Mouse (Mus musculus) embryonic facial prominence, embryonic 12.5 days (tissue): ENCODE results near the gene Zfyve28. TPM values are rescaled to one million over a fixed set of nuclear protein-coding genes. Genes with fewer than 3 reads are reported as not detected.
A peak's percentile ranks its signal among the peaks of the same experiment; 100 is the strongest.

Experiments
- ATAC-seq: fragments of 200-750 bp; cut with Nextera tagmentation; 2 replicates; pipeline ENCODE4 v1.8.0; 2017; ENCODE audit not compliant: insufficient number of reproducible peaks, insufficient read depth, low FRiP score, low TSS enrichment
- H3K27ac ChIP-seq: fragments of 300-500 bp; sonication (generic); 2 replicates; pipeline ENCODE4 v1.5.1; 2016; ENCODE audit warnings: mild to moderate bottlenecking
- H3K27me3 ChIP-seq: fragments of 300-500 bp; sonication (generic); 2 replicates; pipeline ENCODE4 v1.6.1; 2016; ENCODE audit warnings: mild to moderate bottlenecking, moderate library complexity
- H3K36me3 ChIP-seq: fragments of 300-500 bp; sonication (generic); 2 replicates; pipeline ENCODE4 v1.6.1; 2016; ENCODE audit warnings: mild to moderate bottlenecking
- H3K4me1 ChIP-seq: fragments of 300-500 bp; sonication (generic); 2 replicates; pipeline ENCODE4 v1.6.1; 2016
- H3K4me2 ChIP-seq: fragments of 300-500 bp; sonication (generic); replicated peaks from 2 replicates; pipeline ENCODE4 v1.6.1; 2016; ENCODE audit warnings: mild to moderate bottlenecking, moderate library complexity
- H3K4me3 ChIP-seq: fragments of 300-500 bp; sonication (generic); 2 replicates; pipeline ENCODE4 v1.5.1; 2016; ENCODE audit warnings: mild to moderate bottlenecking
- H3K9ac ChIP-seq: fragments of 300-500 bp; sonication (generic); 2 replicates; pipeline ENCODE4 v1.6.1; 2016; ENCODE audit warnings: mild to moderate bottlenecking, moderate library complexity
- H3K9me3 ChIP-seq: fragments of 300-500 bp; sonication (generic); 2 replicates; pipeline ENCODE4 v1.6.1; 2016; ENCODE audit warnings: mild to moderate bottlenecking, moderate library complexity
- WGBS: fragments of 180-500 bp; shearing (Covaris S2); methylation state at CpG from one replicate; pipeline ENCODE4 v1.1.7; 2016; 5-methylcytosine and 5-hydroxymethylcytosine counted together
- polyA plus RNA-seq: library from polyadenylated mRNA; unstranded; fragments of >200 nt; fragmentation: Nextera tagmentation; extraction: Ambion mirVana; gene quantifications from 2 replicates; pipeline ENCODE4 v1.2.1, GENCODE M21; 2016

Gene Zfyve28
- polyA plus RNA-seq, 1 experiment from 2014 or later: 1.5 TPM

DNA sequence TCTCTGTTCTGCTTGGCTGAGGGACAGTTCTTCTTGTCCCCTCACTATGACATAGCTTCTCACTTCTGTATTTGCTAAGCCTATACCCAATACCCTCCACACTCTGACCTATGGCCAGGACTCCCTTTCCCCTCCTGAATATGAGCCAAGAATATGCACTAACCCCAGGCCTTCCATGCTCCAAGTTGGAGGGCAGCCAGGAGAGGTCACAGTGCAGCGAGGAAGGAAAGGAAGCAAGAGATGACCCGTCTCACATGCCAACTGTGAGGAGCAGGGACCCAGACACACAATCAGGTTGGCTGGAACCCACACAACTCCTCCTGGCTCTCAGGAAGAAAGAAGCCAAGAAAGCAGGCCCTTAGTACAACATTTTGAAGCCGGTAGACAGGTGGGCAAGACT, 20.8 kb upstream of the Zfyve28 start:
- no peak for ATAC-seq
- Histone ChIP-seq H3K9me3 (no peaks in the 10 kb centered on the region), H3K27me3 (0 out of 2 replicates have a peak, but pooled peaks cover 2% of the 10 kb centered on the region), H3K4me3 (no peak overlapping the region), H3K27ac (no peak overlapping the region), H3K9ac (no peak overlapping the region), H3K4me1 (no peaks in the 10 kb centered on the region), H3K4me2 (no peak overlapping the region), H3K36me3 (no peaks in the 10 kb centered on the region)
- WGBS: 88% methylated on average over 3 of the region's 3 CpGs

DNA sequence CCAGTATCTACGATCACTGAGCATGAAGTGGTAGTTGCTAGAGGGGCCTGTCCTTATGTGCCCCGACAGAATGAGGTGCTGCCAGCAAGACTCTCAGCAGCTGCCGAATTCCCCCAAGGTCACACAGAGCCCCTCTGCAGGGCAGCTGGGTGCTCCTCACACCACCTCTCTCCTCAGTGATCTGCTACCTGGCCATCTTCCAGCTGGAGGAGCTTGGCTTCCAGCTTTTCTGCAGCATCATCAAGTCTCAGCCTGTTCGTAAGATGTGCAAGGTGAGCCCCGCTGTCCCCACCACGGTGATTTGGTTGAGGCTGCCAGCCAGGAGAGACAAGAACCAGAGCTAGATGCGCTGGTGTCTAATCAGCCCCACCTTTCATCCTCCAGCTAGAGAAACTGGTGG, 14.1 kb upstream of the Zfyve28 start:
- H3K27ac ChIP-seq: no peak overlapping the region

GRCm38 (mm10) chr5:34298937-34299535, 10.8 kb upstream of the Zfyve28 start:
- Histone ChIP-seq H3K36me3 (no peaks in the 10 kb centered on the region), H3K4me2 (no peak overlapping the region), H3K4me1 (no peaks in the 10 kb centered on the region), H3K9ac (no peak overlapping the region), H3K27me3 (no peaks in the 10 kb centered on the region), H3K27ac (no peak overlapping the region), H3K4me3 (no peak overlapping the region), H3K9me3 (no peaks in the 10 kb centered on the region)
- 82% methylated on average over 10 of the region's 10 CpGs for WGBS
- no peak for ATAC-seq

More for the DNA sequence above, 14.1 kb upstream of the Zfyve28 start:
- no peak overlapping the region for H3K4me3 ChIP-seq
- 0 out of 2 replicates have a peak, but pooled peaks cover 1% of the 10 kb centered on the region for H3K27me3 ChIP-seq
- H3K36me3 ChIP-seq: no peaks in the 10 kb centered on the region
- no peaks in the 10 kb centered on the region for H3K4me1 ChIP-seq
- H3K4me2 ChIP-seq: no peak overlapping the region
- no peak for ATAC-seq
- no peak overlapping the region for H3K9ac ChIP-seq
- WGBS: 82% methylated on average over 7 of the region's 7 CpGs
- no peaks in the 10 kb centered on the region for H3K9me3 ChIP-seq

DNA sequence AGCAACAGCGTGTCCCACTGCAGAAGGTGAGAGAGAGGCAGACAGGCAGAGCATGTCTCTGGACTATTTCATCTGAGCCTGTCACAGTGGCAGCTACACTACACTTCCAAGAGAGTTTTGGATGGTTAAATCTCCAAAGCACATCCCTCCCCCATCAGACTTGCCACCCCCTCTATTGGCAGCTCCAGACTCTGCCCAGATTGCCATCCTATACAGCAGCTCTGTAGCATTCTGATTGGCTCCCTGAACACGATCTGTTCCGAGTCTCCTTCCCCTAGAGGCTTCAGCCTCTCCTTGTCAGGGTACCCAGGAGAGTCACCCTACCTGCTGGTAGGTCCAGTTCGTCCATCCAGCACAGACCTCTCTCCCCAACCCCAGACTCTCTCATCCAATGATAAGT, 9.8 kb upstream of the Zfyve28 start:
- no peaks in the 10 kb centered on the region for H3K9me3 ChIP-seq
- H3K27me3 ChIP-seq: no peaks in the 10 kb centered on the region
- H3K4me2 ChIP-seq: no peak overlapping the region
- H3K4me3 ChIP-seq: no peak overlapping the region
- no peaks in the 10 kb centered on the region for H3K4me1 ChIP-seq
- H3K36me3 ChIP-seq: no peaks in the 10 kb centered on the region
- 48% methylated on average over 4 of the region's 4 CpGs for WGBS
- no peak overlapping the region for H3K27ac ChIP-seq
- ATAC-seq: no peak
- no peak overlapping the region for H3K9ac ChIP-seq

DNA sequence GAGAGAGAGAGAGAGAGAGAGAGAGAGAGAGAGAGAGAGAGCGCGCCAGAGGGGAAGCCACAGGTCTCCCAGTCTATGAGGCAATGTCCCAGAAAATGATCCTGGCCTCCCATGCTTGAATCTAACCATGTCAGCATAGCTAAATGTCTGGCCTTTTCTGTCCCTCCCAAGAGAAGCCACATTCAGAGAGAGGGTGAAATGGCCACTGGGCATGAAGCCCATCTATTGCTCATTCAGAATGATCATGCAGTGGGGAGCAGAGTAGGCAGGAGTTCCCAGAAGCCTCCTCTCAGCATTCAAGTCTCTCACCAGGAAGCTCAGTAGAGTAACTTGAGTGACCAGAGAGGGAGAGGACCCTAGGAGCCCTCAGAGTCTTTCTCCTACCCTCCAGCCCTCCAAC, 6.9 kb upstream of the Zfyve28 start:
- Histone ChIP-seq H3K4me1 (no peaks in the 10 kb centered on the region), H3K27ac (no peak overlapping the region), H3K9me3 (no peaks in the 10 kb centered on the region), H3K4me2 (no peak overlapping the region), H3K36me3 (no peaks in the 10 kb centered on the region), H3K27me3 (peaks cover 8% of the 10 kb centered on the region; the same call in 1 of the 2 replicates), H3K4me3 (no peak overlapping the region), H3K9ac (no peak overlapping the region)
- WGBS: 100% methylated on average over 2 of the region's 2 CpGs
- no peak for ATAC-seq

- no peak overlapping the region for H3K4me2 ChIP-seq
- no peak for ATAC-seq
Observed at GRCm38 (mm10) chr5:34294696-34295095, 6.4 kb upstream of the Zfyve28 start.

GRCm38 (mm10) chr5:34293363-34293762, 5.1 kb upstream of the Zfyve28 start:
- no peak overlapping the region for H3K4me3 ChIP-seq
- H3K27me3 ChIP-seq: peaks cover 26% of the 10 kb centered on the region
- no peak overlapping the region for H3K27ac ChIP-seq
- no peaks in the 10 kb centered on the region for H3K36me3 ChIP-seq
- no peak for ATAC-seq
- H3K9me3 ChIP-seq: no peaks in the 10 kb centered on the region
- H3K4me1 ChIP-seq: 0 out of 2 replicates have a peak, but pooled peaks cover 3% of the 10 kb centered on the region
- H3K4me2 ChIP-seq: no peak overlapping the region
- 77% methylated on average over 6 of the region's 6 CpGs for WGBS
- no peak overlapping the region for H3K9ac ChIP-seq

More at GRCm38 (mm10) chr5:34294696-34295095, 6.4 kb upstream of the Zfyve28 start:
- H3K4me3 ChIP-seq: no peak overlapping the region
- no peak overlapping the region for H3K9ac ChIP-seq
- peaks cover 13% of the 10 kb centered on the region for H3K27me3 ChIP-seq
- no peak overlapping the region for H3K27ac ChIP-seq
- no peaks in the 10 kb centered on the region for H3K36me3 ChIP-seq
- H3K4me1 ChIP-seq: no peaks in the 10 kb centered on the region
- 48% methylated on average over 2 of the region's 2 CpGs for WGBS
- H3K9me3 ChIP-seq: no peaks in the 10 kb centered on the region

DNA sequence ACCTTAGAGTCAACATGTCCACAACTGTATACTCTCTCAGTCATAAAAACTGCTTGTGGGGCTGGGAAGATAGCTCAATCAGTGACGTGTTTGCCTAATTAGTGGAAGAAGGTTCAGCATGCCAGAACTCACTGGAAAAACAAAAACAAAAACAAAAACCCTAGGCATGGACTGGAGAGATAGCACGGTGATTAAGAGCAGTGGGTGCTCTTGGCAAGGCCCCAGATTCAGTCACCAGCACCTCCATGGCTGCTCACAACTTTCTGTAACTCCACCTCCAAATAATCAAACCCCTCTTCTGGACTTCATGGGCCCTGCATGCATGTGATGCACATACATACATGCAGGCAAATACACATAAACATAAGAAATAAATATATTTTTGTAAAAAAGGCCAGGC, 1.0 kb upstream of the Zfyve28 start:
- H3K9ac ChIP-seq: no peak overlapping the region
- 54% methylated on average over 2 of the region's 2 CpGs for WGBS
- H3K27me3 ChIP-seq: peaks cover 65% of the 10 kb centered on the region

GRCm38 (mm10) chr5:34287838-34288145, 457 bp downstream of the Zfyve28 start:
- H3K36me3 ChIP-seq: no peaks in the 10 kb centered on the region
- peaks cover 19% of the 10 kb centered on the region for H3K4me1 ChIP-seq
- 1% methylated on average over 18 of the region's 18 CpGs for WGBS
- ATAC-seq: no peak; the same call in 1 of the 2 replicates
- peak overlapping the region; percentile 97 for H3K4me2 ChIP-seq
- H3K9me3 ChIP-seq: no peaks in the 10 kb centered on the region
- peak overlapping the region; percentile 60 for H3K9ac ChIP-seq
- H3K4me3 ChIP-seq: peak overlapping the region; percentile 70
- peaks cover 69% of the 10 kb centered on the region for H3K27me3 ChIP-seq
- no peak overlapping the region for H3K27ac ChIP-seq

More for the DNA sequence above, 1.0 kb upstream of the Zfyve28 start:
- H3K4me3 ChIP-seq: no peak overlapping the region
- H3K9me3 ChIP-seq: no peaks in the 10 kb centered on the region
- no peak for ATAC-seq
- H3K4me2 ChIP-seq: no peak overlapping the region
- H3K36me3 ChIP-seq: no peaks in the 10 kb centered on the region
- H3K27ac ChIP-seq: no peak overlapping the region
- H3K4me1 ChIP-seq: peaks cover 19% of the 10 kb centered on the region

DNA sequence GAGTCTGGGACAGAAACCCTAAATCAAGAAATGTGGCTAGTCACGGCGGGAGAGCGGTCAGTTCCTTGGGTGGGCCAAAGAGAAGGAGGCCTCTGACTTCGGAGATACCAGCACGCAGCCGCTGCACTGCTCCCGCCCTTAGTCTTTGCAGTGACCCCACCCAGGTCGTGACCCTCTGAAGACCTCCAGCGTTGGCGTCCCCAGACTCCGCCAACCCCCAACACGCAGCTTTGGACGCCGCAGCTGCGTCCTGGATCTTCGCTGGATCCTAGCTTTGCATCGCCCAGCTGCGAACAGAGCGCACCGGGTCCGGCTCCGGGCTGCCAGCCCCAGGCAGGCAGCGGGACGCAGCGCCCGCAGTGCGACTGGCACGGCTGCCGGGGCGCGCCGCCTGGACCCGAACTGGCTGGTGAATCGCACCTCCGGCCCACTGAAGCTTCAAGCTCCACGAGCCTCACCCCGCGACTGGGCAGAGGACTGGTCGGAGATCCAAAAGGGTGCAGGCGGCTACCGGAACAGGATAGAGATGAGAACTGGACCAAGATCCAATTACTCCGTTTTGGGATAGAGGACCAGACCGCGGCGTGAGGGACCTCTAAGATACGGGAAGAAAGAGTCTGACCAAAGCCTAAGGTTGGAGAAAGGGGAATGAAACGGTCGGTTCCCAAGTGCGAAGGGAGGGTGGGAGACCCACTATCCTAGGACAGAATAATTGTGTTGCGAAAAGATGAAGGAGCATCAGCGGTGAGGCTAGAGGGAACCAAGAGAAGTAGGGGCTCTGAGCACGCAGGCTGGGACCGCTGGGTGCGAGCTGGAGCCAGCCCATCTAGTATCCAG, 1.0 kb downstream of the Zfyve28 start:
- Histone ChIP-seq H3K36me3 (no peaks in the 10 kb centered on the region), H3K27me3 (peaks cover 69% of the 10 kb centered on the region), H3K9me3 (no peaks in the 10 kb centered on the region), H3K27ac (no peak overlapping the region), H3K4me2 (peak overlapping the region; percentile 97), H3K4me1 (peaks cover 19% of the 10 kb centered on the region), H3K9ac (peak overlapping the region; percentile 60; the same call in 1 of the 2 replicates), H3K4me3 (peak overlapping the region; percentile 70)
- no peak for ATAC-seq
- 1% methylated on average over 54 of the region's 54 CpGs for WGBS

GRCm38 (mm10) chr5:34286516-34286915, 1.7 kb downstream of the Zfyve28 start:
- no peak for ATAC-seq
- Histone ChIP-seq H3K4me3 (peak overlapping the region; percentile 70; the same call in 1 of the 2 replicates), H3K9ac (no peak overlapping the region), H3K27me3 (peaks cover 69% of the 10 kb centered on the region), H3K4me1 (peaks cover 19% of the 10 kb centered on the region), H3K4me2 (peak overlapping the region; percentile 97; the same call in 1 of the 2 replicates), H3K36me3 (no peaks in the 10 kb centered on the region), H3K27ac (no peak overlapping the region), H3K9me3 (no peaks in the 10 kb centered on the region)
- 4% methylated on average over 11 of the region's 11 CpGs for WGBS

- Histone ChIP-seq H3K27ac (no peak overlapping the region), H3K4me2 (no peak overlapping the region), H3K9me3 (no peaks in the 10 kb centered on the region), H3K4me3 (no peak overlapping the region), H3K36me3 (no peaks in the 10 kb centered on the region), H3K27me3 (peaks cover 62% of the 10 kb centered on the region), H3K4me1 (peaks cover 19% of the 10 kb centered on the region), H3K9ac (no peak overlapping the region)
- ATAC-seq: no peak
- 79% methylated on average over 2 of the region's 2 CpGs for WGBS
Observed at GRCm38 (mm10) chr5:34285285-34285684, 3.0 kb downstream of the Zfyve28 start.
